Mouse (Mus musculus): ENCODE measurements around the gene Eno1. TPM values are rescaled to one million over a fixed set of nuclear protein-coding genes. Genes with fewer than 3 reads are reported as not detected.

The Eno1 gene
- total and polyA plus RNA-seq, 3 experiments, result 1,109 to 1,985 (median 1,272) TPM

DNA sequence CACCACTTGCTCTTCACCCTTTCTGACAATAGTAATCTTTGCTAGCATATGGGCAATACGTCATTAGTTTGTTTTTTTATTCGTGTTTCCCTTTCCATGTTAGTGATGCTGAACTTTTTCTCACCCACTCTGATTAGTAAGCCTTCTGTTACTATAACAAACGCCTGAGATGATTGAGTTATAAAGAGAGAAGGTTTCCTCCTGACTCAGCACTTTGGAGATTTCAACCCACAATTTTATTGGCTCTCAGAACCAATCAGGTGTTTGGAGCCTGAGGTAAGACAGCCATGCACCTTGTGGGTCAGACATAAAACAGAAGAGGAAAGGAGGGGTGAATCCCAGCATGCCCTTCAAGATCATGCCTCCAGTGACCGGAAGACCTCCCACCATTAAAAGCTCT, 12.7 kb upstream of the Eno1 start:
- Histone ChIP-seq H3K9me3 (replicated peaks; ENCODE audit: low read length) (no peaks in the 10 kb centered on the region), H3K79me2 (replicated peaks; ENCODE audit: control insufficient read depth, extremely low read depth, insufficient read depth, poor library complexity, severe bottlenecking) (no peaks in the 10 kb centered on the region), H3K9ac (ENCODE audit: insufficient read depth, low read depth) (no peak overlapping the region), H3K4me1 (ENCODE audit: control insufficient read depth in 1 of 2, insufficient read depth in 2 of 2) (0 out of 4 replicates have a peak, but pooled peaks cover 0 to 5% of the 10 kb centered on the region in 2 experiments), H3K4me2 (ENCODE audit: insufficient read depth, low read depth, poor library complexity, severe bottlenecking) (no peak overlapping the region), H3K27me3 (replicated peaks) (no peaks in the 10 kb centered on the region), H3K4me3 (replicated peaks in 1 of 3; ENCODE audit: low read depth in 2 of 3, low read length in 2 of 3, poor library complexity in 1 of 3) (no peak overlapping the region), H3K27ac (ENCODE audit: insufficient read depth, low read depth) (no peak overlapping the region), H3K36me3 (replicated peaks in 1 of 2; ENCODE audit: control insufficient read depth in 1 of 2, insufficient read depth in 1 of 2, low read length in 1 of 2) (no peaks in the 10 kb centered on the region)
- peak; percentile 82 for TF ChIP-seq MAFK (IDR thresholded peaks at IDR 0.05; ENCODE audit: insufficient replicate concordance, low read length)
- TF ChIP-seq SIN3A (IDR thresholded peaks at IDR 0.05; ENCODE audit: low read length), result no peak
- no peak for TF ChIP-seq NELFE (IDR thresholded peaks at IDR 0.05; ENCODE audit: low read depth, low read length)
- in situ Hi-C loops (cut with MboI; ENCODE audit: low pct_ligation_motif_present, low pct_unique_long_range_greater_than_20kb, low sequenced_read_pairs) (loop anchor here (5.0 kb wide), 1 partner anchor 37 kb away; no protein-coding TSS in a partner anchor), dilution Hi-C loops (cut with MboI; ENCODE audit: extremely low pct_ligation_motif_present, extremely low pct_unique_long_range_greater_than_20kb, low sequenced_read_pairs) (no loop called here)
- no peak for DNase-seq (ENCODE audit: extremely low read depth)

GRCm38 (mm10) chr4:150225700-150226099, 10.8 kb upstream of the Eno1 start:
- Histone ChIP-seq H3K27me3 (replicated peaks) (no peaks in the 10 kb centered on the region), H3K9me3 (replicated peaks; ENCODE audit: low read length) (no peaks in the 10 kb centered on the region), H3K4me3 (replicated peaks in 1 of 3; ENCODE audit: low read depth in 2 of 3, low read length in 2 of 3, poor library complexity in 1 of 3) (no peak overlapping the region), H3K36me3 (replicated peaks in 1 of 2; ENCODE audit: control insufficient read depth in 1 of 2, insufficient read depth in 1 of 2, low read length in 1 of 2) (no peaks in the 10 kb centered on the region), H3K79me2 (replicated peaks; ENCODE audit: control insufficient read depth, extremely low read depth, insufficient read depth, poor library complexity, severe bottlenecking) (no peaks in the 10 kb centered on the region), H3K27ac (ENCODE audit: insufficient read depth, low read depth) (no peak overlapping the region), H3K9ac (ENCODE audit: insufficient read depth, low read depth) (no peak overlapping the region), H3K4me1 (ENCODE audit: control insufficient read depth in 1 of 2, insufficient read depth in 2 of 2) (peaks cover 0 to 18% of the 10 kb centered on the region in 2 experiments; a peak in 2 of 4 replicates), H3K4me2 (ENCODE audit: insufficient read depth, low read depth, poor library complexity, severe bottlenecking) (no peak overlapping the region)
- in situ Hi-C loops (cut with MboI; ENCODE audit: low pct_ligation_motif_present, low pct_unique_long_range_greater_than_20kb, low sequenced_read_pairs), result no loop called here
- dilution Hi-C loops (cut with MboI; ENCODE audit: extremely low pct_ligation_motif_present, extremely low pct_unique_long_range_greater_than_20kb, low sequenced_read_pairs), result no loop called here
- no peak for TF ChIP-seq NRF1 (IDR thresholded peaks at IDR 0.05; ENCODE audit: low read depth, low read length)
- no peak for TF ChIP-seq CTCF (conservative IDR thresholded peaks at IDR 0.05 in 1 of 2, IDR thresholded peaks at IDR 0.05 in 1 of 2; ENCODE audit: low read depth in 2 of 2, low read length in 2 of 2)
- no peak for TF ChIP-seq MYC (IDR thresholded peaks at IDR 0.05; ENCODE audit: low read depth, low read length)
- no peak for TF ChIP-seq MEF2A (IDR thresholded peaks at IDR 0.05; ENCODE audit: borderline replicate concordance, low read depth, low read length)
- no peak for TF ChIP-seq IRF4 (IDR thresholded peaks at IDR 0.05; ENCODE audit: low read depth, low read length)
- TF ChIP-seq TCF12 (IDR thresholded peaks at IDR 0.05; ENCODE audit: low read depth, low read length), result no peak
- TF ChIP-seq ELF1 (IDR thresholded peaks at IDR 0.05; ENCODE audit: low read depth, low read length), result no peak
- TF ChIP-seq USF1 (IDR thresholded peaks at IDR 0.05; ENCODE audit: low read depth, low read length), result no peak
- TF ChIP-seq KAT2A (IDR thresholded peaks at IDR 0.05; ENCODE audit: insufficient replicate concordance, low read length), result no peak
- TF ChIP-seq USF2 (conservative IDR thresholded peaks at IDR 0.05; ENCODE audit: low read depth, low read length), result no peak
- TF ChIP-seq MAZ (IDR thresholded peaks at IDR 0.05; ENCODE audit: low read depth, low read length), result no peak
- TF ChIP-seq ZKSCAN1 (IDR thresholded peaks at IDR 0.05; ENCODE audit: borderline replicate concordance, low read depth, low read length), result no peak
- TF ChIP-seq TBP (conservative IDR thresholded peaks at IDR 0.05; ENCODE audit: low read depth, low read length), result no peak
- no peak for TF ChIP-seq HCFC1 (IDR thresholded peaks at IDR 0.05; ENCODE audit: low read depth, low read length)
- no peak for TF ChIP-seq ZC3H11A (IDR thresholded peaks at IDR 0.05; ENCODE audit: low read depth, low read length)
- no peak for TF ChIP-seq ETS1 (conservative IDR thresholded peaks at IDR 0.05; ENCODE audit: low read depth, low read length)
- TF ChIP-seq SIN3A (IDR thresholded peaks at IDR 0.05; ENCODE audit: low read length), result no peak
- TF ChIP-seq CHD2 (IDR thresholded peaks at IDR 0.05; ENCODE audit: low read length), result no peak
- no peak for TF ChIP-seq UBTF (IDR thresholded peaks at IDR 0.05; ENCODE audit: low read depth, low read length)
- no peak for TF ChIP-seq CHD1 (IDR thresholded peaks at IDR 0.05; ENCODE audit: low read depth, low read length)
- no peak for DNase-seq (ENCODE audit: extremely low read depth)

Data from CH12.LX (cell line).